Mouse (Mus musculus) frontal cortex, postnatal 25 days (tissue): ENCODE measurements around the gene Hes7.
"Not testable (repeated sequence)": the region's sequence is repeated elsewhere in the genome, so short reads cannot be mapped to it uniquely, and the experiment has no call there.

Source experiments
- DNase-seq, 2 experiments: peaks; one replicate each; pipeline ENCODE4 v3.0.0; 2022; ENCODE audit warnings: low spot score in 2 of 2

The Hes7 gene

DNA sequence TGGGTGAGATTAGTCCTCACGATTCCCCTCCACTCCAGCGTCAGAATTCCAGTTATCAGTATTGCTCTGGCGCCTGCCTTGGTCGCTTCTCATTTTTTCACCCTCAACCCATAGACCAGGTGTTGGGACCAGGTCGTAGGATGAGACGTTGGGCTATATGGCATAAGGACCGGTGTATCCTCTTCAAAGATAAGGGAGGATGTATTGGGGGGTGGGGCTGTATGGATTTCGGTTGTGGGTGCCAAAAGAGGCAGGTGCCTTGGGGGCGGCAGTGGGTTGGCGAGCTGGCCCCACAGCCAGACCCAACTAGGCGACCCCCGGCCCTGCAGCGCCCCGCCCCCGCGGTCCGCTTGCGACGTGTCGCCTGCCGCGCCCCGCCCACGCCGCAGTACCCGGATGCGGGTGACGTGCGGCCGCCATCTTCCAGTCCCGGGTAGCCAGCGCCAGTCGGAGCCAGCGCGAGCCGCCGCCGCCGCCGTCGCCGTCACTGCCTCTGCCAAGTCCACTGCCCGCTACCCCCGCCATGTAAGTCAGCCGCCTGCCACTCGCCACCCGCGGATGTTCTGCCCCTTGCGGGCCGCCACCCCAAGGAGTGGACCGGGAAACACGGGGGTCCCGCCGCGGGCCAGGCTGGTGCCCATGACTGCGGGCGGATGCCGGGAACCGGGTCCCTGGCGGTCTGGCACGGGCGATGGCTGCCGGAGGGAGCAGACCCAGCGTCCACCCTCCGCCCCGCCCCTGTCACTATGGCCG lies 31.9 kb upstream of the Hes7 start, which contains the start of gene Vamp2:
Gene Vamp2, plus strand, starts transcription at position 388 of the 753 bp plus-strand sequence.
- DNase-seq, result peak; percentile 92

DNA sequence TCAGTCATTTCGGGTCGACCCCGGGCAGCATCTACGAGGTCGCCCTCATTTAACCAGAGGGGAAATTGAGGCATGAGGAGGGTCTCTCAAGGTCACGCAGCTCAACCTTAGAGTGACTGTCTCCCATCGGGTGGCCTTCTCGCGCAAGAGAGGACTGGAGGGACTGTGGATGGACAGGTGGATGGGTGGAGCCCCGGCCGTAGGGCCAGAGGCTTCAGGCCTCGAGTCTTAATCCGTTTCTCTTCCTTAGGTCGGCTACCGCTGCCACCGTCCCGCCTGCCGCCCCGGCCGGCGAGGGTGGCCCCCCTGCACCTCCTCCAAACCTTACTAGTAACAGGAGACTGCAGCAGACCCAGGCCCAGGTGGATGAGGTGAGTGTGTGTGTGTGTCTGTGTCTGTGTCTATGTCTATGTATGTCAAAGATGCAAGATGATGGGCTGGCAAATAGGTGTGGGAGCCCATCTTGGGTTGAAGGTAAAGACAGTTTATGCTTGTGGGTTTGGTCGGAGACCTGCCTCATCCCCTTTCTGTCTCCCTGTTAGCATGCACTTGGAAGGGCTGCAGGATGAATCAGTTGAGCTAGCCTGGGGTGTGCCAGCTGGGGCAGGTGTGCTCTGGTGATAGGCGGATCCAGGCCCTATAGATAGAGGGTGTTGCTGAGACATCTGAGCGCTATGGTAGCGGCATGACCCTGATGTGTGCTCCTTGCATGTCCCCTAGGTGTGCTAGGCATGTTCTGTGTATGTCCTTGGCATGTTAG lies 31.2 kb upstream of the Hes7 start:
- no peak for DNase-seq

DNA sequence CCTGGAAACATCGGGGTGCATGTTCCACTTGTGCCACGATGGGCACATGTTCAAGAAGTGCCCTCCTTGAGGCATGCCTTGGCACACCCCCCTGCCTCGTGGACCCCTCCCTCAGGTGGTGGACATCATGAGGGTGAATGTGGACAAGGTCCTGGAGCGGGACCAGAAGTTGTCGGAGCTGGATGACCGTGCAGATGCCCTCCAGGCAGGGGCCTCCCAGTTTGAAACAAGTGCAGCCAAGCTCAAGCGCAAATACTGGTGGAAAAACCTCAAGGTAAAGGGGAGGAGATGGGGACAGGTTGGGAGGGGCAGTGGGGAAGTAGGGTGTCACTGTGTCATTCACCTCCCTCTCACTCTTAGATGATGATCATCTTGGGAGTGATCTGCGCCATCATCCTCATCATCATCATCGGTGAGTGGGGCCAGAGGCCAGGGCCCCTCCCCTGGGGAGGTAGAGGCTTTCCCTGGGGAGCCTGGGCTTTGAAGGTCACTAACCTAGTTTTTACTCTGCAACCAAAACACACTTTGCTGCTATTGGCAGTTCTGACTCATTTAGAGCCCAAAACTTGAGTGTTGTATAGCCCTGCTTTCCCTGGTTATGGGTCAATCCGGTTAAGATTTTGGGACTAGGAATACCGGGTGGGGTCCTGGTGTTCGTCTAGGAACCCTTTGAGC lies 30.5 kb upstream of the Hes7 start:
- no peak for DNase-seq

DNA sequence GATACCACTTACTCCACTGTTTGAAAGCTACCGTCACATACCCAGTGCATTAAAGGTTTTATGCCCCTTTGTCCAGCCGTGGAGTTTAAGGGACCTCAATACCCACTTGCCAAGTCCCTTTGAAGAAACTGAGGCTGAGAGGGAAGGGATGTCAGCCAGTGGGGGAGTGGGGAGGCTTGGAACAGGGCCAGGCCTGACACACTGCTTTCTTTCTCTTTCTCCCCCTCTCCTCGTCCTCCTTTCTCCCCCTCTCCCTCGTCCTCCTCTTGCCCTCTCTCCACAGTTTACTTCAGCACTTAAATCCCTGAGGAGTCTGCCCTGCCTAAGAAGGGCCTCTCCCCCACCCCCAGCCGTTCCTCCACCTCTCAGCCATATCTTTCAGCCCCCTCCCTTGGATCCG lies 29.8 kb upstream of the Hes7 start:
- DNase-seq, result no peak

DNA sequence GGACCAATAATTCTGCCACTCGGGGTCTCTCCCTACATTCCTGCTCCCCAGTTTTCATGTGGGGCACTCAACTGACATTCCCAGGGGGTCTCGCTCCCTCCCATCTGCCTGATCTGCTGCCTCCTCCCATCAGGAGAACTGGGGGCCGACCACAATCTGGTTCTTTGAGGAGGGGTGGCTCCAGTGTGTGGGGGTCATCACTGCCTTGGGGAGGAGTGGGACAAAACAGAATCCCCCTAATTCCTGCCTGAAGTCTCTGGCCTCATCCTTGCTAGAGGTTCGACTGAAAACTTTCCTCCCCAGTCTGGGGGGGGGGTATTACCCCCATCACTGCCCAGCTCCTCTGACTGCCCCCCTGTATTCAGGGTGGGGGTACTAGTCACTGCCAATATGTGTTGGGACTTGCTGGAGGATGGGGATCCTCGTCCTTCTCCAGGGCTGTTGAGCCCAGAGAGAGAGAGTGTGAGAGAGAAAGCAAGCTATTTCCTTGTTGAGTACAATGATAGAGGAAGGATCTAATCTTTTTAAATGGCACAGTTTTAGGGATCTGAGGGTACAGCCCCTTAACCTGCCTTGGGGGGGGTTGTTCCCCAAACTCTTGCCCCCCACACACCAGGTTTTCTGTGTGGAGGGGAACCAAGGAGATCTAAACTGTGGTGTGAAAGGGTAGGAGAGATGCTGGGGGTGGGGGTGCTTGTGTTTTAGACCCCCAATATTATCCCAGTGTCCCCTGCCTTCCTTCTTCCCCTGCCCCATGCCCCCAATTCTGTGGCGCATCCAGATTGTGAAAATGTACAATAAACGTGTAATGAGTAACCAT lies 28.4 kb upstream of the Hes7 start:
- no peak for DNase-seq

DNA sequence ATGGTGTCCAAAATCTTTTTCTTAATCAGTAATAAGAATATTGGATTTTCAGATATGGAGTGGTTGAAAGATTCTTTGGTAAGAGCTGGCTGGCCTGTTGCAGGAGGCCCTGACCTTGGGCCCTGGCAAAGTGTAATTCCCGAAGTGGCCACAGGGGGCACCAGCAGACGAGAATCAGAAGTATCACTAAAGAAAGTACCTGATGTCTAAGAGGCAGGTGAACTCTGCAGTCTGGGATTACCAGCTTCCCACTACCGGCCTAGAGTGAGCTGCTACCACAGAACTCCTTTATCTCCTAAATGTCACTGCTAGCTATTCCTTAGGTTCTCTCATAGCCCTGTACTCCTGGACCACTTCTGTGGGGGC lies 27.8 kb upstream of the Hes7 start:
- peak in 1 of 2 experiments; percentile 76 for DNase-seq

DNA sequence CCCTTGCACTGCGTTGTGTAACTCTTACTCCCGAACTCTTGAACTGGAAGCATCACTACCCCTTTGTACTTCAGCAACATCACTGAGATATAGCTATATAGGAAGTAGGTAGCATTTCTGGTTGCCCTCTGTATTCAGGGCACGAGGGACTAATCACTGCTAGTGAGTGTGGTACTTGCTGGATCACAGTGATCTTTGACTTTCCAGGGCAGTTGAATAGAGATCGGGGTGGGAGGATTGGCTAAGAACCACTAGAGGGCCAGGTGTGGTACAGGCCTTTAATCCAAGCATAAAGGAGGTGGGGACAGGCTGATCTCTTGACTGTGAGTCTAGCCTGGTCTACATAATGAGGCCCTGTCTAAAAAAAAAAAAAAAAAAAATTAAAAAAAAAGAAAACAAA lies 27.3 kb upstream of the Hes7 start:
- no peak for DNase-seq

DNA sequence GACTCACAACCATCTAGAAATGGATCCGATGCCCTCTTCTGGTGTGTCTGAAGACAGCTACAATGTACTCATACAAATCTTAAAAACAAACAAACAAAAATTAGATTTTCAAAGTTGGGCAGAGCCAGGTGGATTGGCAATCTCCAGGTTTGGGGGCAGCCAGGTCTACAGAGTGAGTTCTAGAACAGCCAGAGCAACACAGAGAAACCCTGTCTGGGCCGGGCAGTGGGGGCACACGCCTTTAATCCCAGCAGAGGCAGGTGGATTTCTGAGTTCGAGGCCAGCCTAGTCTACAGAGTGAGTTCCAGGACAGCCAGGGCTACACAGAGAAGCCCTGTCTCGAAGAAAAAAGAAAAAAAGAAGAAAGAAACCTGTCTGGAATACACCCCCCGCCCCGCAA lies 26.3 kb upstream of the Hes7 start:
- not testable (repeated sequence) for DNase-seq

DNA sequence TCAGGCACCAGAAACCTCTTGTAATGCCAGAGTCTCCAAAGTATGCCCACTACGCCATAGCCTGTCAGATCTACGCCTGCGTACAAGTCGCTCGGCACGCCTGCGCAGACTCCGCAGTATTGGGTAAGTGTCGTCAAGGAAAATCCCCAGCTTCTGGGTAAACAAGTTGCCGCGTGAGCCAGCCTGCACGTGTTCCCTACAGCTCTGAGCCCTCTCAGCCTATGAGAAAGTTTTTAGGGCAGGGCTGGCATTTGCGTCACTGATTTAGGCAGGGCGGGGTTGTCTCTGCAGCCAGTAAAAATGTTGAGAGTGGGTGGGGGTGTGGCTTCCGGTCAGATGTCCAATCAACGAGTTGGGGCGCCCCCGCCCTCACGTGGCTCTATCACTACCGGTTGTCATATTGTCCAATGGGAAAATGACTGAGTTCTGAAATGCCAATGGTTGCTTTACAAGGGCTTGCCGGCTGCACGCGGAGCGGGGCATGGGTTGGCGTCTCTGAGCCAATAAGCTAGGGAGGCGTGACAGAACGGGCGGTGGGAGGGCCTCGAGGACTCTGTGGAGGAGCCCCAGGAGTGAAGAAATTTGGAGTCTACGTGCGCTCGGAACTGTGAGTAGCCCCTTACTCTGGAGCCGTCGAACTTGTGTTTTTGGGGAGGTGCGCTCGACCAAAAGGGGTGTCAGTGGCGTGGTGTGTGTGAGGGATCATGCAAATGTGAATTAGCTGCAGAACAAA lies 25.3 kb upstream of the Hes7 start, which contains the start of gene Per1:
Gene Per1, plus strand, starts transcription at position 521 of the 733 bp plus-strand sequence.
- DNase-seq, result peak; percentile 99

DNA sequence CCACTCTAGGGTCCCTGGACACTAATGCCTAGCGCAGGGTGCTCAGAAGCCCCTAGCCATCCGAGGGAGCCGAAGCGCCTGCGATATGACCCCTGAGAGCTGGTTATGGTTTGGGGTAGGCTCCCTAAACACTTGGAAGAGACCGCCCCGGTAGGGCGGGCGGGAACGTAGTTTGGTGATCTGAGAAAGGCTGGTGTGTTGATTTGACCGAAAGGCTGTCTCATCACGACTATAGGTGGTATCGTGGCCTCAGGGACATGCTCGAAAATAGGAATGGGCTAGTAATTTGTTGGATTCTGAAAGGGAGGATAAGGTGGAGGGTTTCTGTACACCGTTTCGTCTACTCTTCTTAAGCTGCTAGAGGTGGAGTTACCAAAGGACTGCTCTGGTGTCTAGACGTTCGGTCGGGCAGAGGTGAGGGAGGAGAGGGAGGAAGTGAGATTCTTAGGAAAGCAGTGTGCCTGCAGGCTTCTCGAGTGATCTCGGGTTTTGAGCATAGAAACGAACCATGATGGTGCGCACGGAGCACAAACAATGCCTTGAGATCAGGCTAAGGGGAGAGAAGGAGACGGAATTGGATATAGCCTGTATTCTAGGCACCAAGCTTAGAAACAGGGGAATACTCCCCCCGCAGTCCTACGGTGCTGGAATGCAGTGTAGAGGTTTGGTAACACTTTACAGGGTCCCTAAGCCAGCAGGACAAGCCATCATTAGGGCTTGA lies 24.5 kb upstream of the Hes7 start:
- DNase-seq, result no peak

DNA sequence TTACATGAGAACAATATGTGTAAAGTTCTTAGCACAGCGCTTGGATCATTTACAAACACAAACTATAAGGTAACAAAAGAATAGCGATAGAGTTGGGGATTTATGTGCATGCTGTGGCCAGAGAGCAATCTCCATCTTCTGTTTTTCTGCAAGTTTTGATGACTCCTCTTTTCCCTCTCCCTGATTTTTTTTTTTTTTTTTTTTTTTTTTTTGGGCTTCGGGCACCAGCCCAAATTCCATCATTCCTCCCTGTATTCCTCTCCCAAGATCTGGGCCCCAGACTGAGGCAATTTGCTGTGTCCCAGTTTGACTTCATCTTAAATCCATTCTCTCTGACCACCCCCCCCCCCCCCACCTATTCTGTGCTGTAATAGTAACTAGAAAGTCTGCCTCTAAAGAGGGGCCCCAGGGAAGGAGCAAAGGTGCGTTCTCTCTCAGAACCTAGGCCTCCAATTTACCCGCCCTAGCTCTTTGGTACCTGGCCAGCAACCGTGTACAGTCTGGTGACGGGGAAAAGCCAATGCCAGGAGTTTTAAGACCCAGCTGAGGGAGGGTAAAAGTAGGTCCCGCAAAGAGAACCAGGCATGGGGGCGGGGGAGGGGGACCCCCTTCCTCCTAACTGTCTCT lies 23.7 kb upstream of the Hes7 start:
- DNase-seq, result no peak

DNA sequence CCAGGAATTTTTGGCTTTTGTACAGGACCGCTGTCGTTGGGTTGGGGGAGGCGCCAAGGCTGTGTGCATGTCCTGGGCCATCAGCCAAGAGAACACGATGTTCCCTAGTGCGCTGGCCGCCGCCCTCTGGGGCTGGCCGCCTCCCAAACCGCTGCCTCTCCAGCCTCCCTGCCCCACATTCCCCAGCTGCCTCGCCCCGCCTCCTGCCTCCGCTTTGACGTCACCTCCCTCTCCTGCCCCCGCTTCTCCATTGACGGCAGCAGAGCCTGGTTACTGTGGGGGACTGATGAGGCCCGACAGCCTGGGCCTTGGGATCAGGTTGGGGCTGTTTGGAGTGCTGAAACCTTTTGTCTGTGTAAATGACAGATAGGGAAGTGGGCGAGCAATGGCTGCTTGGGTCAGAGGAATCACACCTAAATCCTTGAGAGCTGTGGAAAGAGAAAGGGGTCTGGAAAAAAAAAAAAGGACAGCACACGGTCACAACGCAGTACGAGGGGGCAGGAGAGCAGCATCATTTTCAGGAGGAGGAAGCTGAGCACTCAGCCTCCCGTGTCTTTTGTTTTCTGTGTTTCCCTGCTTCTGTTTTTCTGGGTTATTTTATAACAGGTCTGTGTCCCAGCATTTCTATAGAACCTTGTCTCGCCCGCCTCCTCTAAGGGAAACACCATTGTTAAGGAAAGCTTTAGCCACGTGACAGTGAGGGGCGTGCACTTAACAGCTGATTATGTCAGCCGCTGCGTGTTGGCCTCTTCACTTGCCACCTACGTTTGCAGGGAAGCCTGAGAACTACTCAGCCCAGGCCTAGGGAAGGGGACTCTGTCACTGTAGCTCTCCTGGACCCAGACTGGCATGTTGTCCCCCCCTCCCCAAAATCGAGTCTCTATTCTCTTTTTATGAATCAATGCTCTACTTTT lies 23.0 kb upstream of the Hes7 start:
- DNase-seq, result peak; percentile 87 to 97

DNA sequence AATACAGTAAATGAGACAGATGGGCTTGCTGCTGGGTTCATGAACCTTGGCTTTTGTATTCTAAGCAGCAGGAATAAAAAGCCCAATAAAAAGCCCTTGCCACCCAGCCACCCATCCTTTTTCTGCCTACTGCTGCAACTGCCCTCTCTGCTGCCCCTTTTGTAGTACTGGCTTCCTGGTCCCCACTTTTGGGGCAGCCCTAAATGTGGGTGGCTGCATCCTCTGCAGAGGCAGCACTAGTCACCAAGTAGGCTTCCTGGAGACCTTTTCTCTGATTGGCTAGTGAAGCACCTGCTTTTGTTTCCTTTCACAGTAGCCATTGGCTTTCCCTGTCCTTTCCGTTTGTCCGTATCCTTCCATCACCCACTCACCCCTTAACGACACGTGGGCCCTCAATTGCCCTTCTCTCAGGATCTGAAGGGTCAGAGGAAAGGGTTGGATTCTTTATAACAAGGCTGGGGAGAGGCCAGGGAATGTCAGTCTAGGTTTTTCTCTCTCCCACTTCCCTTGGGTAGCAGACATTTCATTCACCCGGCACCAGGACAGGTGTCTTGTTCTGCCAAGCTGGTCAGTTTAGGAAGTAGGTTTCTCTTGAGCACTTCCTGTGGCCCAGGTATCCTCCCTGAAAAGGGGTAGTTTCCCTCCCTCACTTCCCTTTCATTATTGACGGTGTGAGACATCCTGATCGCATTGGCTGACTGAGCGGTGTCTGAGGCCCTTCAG lies 22.0 kb upstream of the Hes7 start:
- DNase-seq, result no peak

DNA sequence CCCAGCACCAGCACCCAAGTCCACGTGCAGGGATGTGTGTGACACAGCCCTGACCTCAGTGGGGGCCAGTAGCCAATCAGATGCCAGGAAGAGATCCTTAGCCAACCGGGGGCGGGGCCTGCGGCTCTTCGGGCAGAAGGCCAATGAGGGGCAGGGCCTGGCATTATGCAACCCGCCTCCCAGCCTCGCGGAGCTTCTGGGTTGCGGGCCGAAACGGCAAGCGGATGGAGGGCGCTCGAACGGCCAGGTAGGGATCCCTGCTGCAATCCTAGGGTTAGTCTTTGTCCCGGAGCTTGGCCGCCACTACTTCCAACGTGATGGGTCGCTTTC lies 21.5 kb upstream of the Hes7 start:
- peak; percentile 87 to 95 for DNase-seq

DNA sequence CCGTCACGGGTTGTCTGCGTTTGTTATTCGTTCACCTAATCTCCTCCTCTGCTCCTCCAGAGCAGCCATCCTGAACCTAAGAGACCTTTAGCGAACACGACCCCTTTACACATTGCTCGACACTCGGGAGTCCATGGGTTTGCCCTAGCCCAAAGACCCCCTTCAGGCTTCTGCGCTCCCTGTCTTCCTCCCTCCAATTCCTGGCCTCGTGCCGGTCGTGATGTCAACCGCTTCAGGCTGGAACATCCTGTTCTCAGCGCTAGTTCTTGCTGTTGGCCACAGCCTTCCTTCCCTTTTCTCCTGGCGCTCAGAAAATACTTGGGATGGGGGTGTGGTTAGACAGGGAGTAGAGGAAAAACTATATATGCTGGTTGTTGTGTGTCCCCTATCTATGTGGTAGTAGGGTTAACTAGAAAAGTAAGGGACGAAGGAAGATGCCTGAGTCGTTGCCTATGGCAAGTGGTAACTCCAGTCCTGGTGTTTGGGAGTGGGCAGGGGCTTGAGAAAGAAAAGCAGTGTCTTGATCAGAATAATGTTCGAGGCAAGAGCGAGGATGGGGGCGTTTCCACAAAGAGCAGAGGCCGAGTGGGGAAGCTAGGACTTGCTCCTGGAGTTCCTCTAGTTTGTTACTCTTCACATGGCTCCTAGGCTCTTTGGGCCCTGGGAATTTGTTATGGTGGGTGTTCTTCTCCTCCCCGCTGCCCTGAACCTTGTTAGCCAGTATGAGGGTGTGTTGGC lies 20.9 kb upstream of the Hes7 start:
- no peak for DNase-seq

DNA sequence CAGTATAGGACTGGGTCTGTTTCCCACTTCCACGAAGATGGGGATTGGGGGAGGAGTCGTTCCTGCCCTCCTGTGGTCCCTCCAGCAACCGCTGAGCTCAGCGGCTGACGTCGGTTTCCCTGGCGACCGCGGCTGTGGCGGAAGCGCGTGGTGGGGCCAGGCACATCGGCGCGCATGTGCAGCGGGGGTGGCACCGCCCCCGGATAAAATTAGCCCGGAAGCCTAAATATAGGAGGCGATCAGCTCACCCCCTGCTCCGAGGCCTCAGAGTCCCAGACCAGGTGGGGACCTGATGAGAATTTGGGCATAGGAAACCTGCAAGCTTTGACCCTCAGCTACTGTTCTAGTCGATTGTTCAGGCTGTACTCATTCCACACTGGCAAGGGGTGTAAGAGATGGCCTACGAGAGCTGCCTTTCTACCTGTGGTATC lies 20.3 kb upstream of the Hes7 start:
- DNase-seq, result peak; percentile 72 to 88

DNA sequence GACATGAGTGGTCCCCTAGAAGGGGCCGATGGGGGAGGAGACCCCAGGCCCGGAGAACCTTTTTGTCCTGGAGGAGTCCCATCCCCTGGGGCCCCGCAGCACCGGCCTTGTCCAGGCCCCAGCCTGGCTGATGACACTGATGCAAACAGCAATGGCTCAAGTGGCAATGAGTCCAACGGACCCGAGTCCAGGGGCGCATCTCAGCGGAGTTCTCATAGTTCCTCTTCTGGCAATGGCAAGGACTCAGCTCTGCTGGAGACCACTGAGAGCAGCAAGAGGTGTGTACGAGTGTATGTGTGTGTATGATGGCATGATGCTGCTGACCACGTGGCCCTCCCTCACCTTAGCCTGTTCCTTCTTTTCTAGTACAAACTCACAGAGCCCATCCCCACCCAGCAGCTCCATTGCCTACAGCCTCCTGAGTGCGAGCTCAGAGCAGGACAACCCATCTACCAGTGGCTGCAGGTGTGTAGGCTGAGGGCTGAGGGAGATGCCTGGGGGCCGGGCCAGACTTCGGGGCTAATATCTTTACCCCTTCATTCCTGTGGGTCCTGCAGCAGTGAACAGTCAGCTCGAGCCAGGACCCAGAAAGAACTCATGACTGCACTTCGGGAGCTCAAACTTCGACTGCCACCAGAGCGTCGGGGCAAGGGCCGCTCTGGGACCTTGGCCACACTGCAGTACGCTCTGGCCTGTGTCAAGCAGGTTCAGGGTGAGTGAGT lies 19.4 kb upstream of the Hes7 start:
- DNase-seq, result no peak
